Mouse (Mus musculus) neural tube, embryonic 14.5 days (tissue): ENCODE data around the gene Acsf2. TPM values are rescaled to one million over a fixed set of nuclear protein-coding genes. Genes with fewer than 3 reads are reported as not detected.

Experiments
- ATAC-seq: fragments of 200-750 bp; cut with Nextera tagmentation; 2 replicates; pipeline ENCODE4 v1.8.0; 2017; ENCODE audit warnings: low read depth, mild to moderate bottlenecking, moderate TSS enrichment, moderate library complexity
- H3K27ac ChIP-seq: fragments of 300-500 bp; sonication (generic); 2 replicates; pipeline ENCODE4 v1.5.1; 2014; ENCODE audit warnings: low read depth, mild to moderate bottlenecking, control low read depth, low read length, moderate library complexity, mixed read lengths
- H3K27me3 ChIP-seq: fragments of 300-500 bp; sonication (generic); 2 replicates; pipeline ENCODE4 v1.6.1; 2014; ENCODE audit warnings: low read length; ENCODE audit not compliant: control insufficient read depth, insufficient read depth
- H3K36me3 ChIP-seq: fragments of 300-500 bp; sonication (generic); 2 replicates; pipeline ENCODE4 v1.6.1; 2014; ENCODE audit warnings: low read length, mixed read lengths; ENCODE audit not compliant: control insufficient read depth, insufficient read depth
- H3K4me1 ChIP-seq: fragments of 300-500 bp; sonication (generic); 2 replicates; pipeline ENCODE4 v1.6.1; 2014; ENCODE audit warnings: low read length; ENCODE audit not compliant: control insufficient read depth, insufficient read depth
- H3K4me2 ChIP-seq: fragments of 300-500 bp; sonication (generic); 2 replicates; pipeline ENCODE4 v1.6.1; 2014; ENCODE audit warnings: mild to moderate bottlenecking, low read depth, low read length, control low read depth
- H3K4me3 ChIP-seq: fragments of 300-500 bp; sonication (generic); 2 replicates; pipeline ENCODE4 v1.5.1; 2014; ENCODE audit warnings: low read depth, low read length, control low read depth, mixed read lengths
- H3K9ac ChIP-seq: fragments of 300-500 bp; sonication (generic); replicated peaks from 2 replicates; pipeline ENCODE4 v1.6.1; 2014; ENCODE audit warnings: low read depth, mild to moderate bottlenecking, control low read depth, low read length, mixed read lengths
- H3K9me3 ChIP-seq: fragments of 300-500 bp; sonication (generic); 2 replicates; pipeline ENCODE4 v1.6.1; 2016; ENCODE audit warnings: low read length; ENCODE audit not compliant: control insufficient read depth
- WGBS: fragments of 180-500 bp; shearing (Covaris S2); extraction: QIAGEN DNeasy Blood & Tissue Kit; methylation state at CpG from one replicate; pipeline ENCODE4 v1.1.7; 2014; 5-methylcytosine and 5-hydroxymethylcytosine counted together
- polyA plus RNA-seq: library from polyadenylated mRNA; unstranded; fragments of >200 nt; fragmentation: Nextera tagmentation; extraction: Ambion mirVana; gene quantifications from 2 replicates; pipeline ENCODE4 v1.2.1, GENCODE M21; 2014

The Acsf2 gene
- polyA plus RNA-seq, 1 experiment from 2014 or later, result 2.0 TPM

DNA sequence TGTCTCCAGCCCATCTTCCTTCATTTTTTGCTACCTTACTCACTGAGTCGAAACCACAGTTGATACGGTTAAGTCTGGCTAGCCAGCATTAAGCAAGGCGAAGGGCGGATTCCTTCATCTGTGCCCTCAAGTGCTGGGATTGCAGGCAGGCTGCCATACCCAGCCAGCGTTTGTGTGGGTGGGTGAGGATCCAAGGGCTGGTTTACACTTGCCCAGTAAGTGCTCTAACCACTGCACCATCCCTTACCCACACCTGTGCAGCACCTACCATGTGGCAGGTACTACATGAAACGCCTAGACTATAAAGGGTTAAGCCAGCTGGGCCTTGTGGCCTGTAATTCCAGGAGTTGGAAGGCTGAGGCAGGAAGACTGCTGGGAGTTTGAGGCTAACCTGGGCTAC, 54.4 kb downstream of the Acsf2 start:
- Histone ChIP-seq H3K4me2 (no peak overlapping the region), H3K4me3 (no peak overlapping the region), H3K9ac (no peak overlapping the region), H3K36me3 (no peaks in the 10 kb centered on the region), H3K4me1 (peaks cover 6% of the 10 kb centered on the region), H3K9me3 (no peaks in the 10 kb centered on the region), H3K27ac (no peak overlapping the region), H3K27me3 (no peaks in the 10 kb centered on the region)
- 96% methylated on average over 6 of the region's 6 CpGs for WGBS
- no peak for ATAC-seq

DNA sequence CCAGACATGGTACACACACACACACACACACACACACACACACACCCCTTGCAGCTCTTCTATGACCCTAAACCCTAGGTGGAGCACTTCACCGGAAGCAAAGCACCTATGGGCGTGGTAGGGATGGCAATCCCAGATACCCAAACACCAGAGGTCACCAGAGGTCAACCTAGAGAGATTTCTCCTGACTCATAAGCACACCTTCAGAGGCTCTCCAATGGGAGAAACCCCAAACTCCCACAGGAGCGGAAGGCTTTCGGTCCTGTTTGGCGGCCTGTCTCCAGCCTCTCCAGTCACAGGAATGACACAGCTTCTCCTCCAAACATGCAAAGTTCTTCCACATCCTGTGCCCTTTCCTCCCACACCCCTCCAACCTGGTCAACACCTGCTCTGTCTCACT, 55.3 kb downstream of the Acsf2 start:
- no peak for ATAC-seq
- Histone ChIP-seq H3K27me3 (no peaks in the 10 kb centered on the region), H3K4me2 (no peak overlapping the region), H3K4me1 (peaks cover 6% of the 10 kb centered on the region), H3K27ac (no peak overlapping the region), H3K9me3 (no peaks in the 10 kb centered on the region), H3K4me3 (no peak overlapping the region), H3K36me3 (no peaks in the 10 kb centered on the region), H3K9ac (no peak overlapping the region)
- WGBS, result 94% methylated on average over 5 of the region's 5 CpGs

DNA sequence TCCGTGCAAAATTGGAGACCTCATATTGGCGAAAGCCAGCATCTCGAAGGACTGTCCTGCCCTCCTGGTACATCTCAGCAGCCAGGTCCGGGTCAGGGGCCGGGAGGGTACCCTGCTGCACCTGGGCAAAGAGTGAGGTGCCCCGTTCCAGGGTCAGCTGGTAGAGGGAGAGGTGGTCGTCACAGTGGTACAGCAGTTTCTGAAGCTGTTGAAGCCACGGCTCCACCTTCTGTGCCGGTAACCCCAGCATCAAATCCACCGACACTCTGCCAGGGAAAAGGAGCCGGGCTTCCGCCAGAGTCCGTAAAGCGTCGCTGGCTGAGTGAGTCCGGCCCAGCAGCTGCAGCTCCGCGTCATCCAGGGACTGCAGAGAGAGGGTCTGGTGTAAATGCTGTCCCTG, 57.2 kb downstream of the Acsf2 start:
- ATAC-seq, result no peak
- Histone ChIP-seq H3K27ac (no peak overlapping the region), H3K4me3 (no peak overlapping the region), H3K4me1 (peaks cover 6% of the 10 kb centered on the region), H3K9me3 (no peaks in the 10 kb centered on the region), H3K36me3 (no peaks in the 10 kb centered on the region), H3K27me3 (no peaks in the 10 kb centered on the region), H3K4me2 (no peak overlapping the region), H3K9ac (no peak overlapping the region)
- 41% methylated on average over 18 of the region's 18 CpGs for WGBS

DNA sequence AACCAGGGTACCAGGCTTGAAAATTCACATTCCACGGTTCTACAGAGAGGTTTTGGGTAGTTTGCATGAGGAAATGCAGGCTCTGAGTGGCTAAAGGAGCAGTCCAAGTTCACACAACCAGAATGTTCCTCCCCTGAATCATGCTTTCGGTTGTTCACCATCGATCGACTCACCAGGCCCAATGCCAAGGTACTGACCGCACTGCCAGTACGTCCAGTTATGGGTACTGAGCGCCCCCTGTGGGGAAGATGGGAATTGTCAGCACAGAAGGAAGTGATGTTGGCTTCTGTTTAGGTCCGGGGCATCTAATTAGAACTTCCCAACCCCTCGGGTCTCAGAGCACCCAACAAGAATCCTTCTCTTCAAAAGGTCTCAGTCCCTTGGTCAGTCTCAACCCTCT, 57.7 kb downstream of the Acsf2 start:
- Histone ChIP-seq H3K9me3 (no peaks in the 10 kb centered on the region), H3K4me1 (peaks cover 6% of the 10 kb centered on the region), H3K4me2 (no peak overlapping the region), H3K27me3 (no peaks in the 10 kb centered on the region), H3K4me3 (no peak overlapping the region), H3K36me3 (no peaks in the 10 kb centered on the region), H3K27ac (no peak overlapping the region), H3K9ac (no peak overlapping the region)
- no peak for ATAC-seq
- WGBS, result 37% methylated on average over 9 of the region's 9 CpGs

DNA sequence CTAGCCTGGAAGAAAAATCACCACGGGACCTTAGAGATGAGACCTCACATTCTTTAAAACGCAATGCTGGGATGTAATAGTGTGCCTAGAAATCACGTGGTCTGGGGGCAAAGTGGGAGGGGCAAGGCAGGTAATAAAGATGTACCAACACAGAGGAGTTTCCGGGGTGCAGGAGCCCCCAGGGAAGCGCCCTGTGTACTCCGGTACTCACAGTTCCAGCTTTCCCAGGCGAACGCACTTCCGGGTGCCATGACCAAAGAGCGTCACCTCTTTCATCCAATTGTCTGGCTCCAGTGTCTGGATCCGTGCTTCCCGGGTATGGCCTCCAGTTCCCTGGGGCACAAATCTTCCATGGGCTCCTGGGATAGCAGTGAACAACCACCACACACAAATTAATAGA, 58.3 kb downstream of the Acsf2 start:
- Histone ChIP-seq H3K9ac (no peak overlapping the region), H3K27me3 (no peaks in the 10 kb centered on the region), H3K4me1 (peaks cover 5% of the 10 kb centered on the region), H3K36me3 (no peaks in the 10 kb centered on the region), H3K4me2 (no peak overlapping the region), H3K27ac (no peak overlapping the region), H3K9me3 (no peaks in the 10 kb centered on the region), H3K4me3 (no peak overlapping the region)
- WGBS, result 82% methylated on average over 12 of the region's 12 CpGs
- ATAC-seq, result no peak

DNA sequence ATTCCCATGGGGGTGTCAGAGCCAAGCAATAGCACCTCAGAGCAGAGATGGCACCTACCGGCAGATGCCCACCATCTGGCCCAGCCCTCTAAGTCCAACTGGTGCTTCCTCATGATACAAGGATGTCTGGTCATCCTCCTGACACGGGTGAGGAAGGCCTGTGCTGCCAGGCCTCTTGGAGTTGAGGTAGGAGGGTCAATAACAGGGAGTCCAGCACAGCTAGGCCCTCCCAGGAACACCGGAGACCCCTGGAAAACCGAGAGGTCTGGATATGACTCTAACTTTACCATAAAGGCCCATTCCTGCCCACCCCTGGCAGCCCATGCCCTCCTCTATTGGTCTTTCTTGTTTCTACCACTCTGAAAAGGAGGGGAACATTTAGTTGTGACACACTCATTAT, 59.3 kb downstream of the Acsf2 start:
- H3K9ac ChIP-seq, result no peak overlapping the region
- H3K27ac ChIP-seq, result no peak overlapping the region
- no peaks in the 10 kb centered on the region for H3K27me3 ChIP-seq
- no peaks in the 10 kb centered on the region for H3K36me3 ChIP-seq
- WGBS, result 87% methylated on average over 4 of the region's 4 CpGs
- no peak overlapping the region for H3K4me2 ChIP-seq
- no peak for ATAC-seq
- H3K9me3 ChIP-seq, result no peaks in the 10 kb centered on the region
- no peaks in the 10 kb centered on the region for H3K4me1 ChIP-seq
- no peak overlapping the region for H3K4me3 ChIP-seq

DNA sequence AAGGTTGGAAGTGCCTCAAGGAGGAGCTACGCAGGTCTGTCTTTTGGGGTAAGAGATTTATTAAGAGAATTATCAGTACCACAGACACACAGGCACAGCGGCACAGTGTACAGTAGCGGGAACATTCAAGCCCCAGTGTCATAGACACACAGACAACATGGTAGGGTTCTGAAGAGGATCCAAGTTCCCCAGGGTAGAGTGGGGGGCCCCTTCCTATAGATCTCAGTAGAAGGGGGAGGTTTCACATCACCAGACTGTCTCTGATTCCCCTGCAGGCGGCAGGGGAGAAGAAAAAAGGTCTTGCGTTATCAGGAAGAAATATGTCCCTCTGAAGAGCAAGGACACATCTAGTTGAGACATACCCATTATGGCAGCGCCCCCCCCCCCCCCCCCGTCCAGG, 61.9 kb downstream of the Acsf2 start:
- no peaks in the 10 kb centered on the region for H3K36me3 ChIP-seq
- no peak for ATAC-seq
- H3K4me2 ChIP-seq, result no peak overlapping the region
- no peaks in the 10 kb centered on the region for H3K27me3 ChIP-seq
- no peaks in the 10 kb centered on the region for H3K4me1 ChIP-seq
- no peaks in the 10 kb centered on the region for H3K9me3 ChIP-seq
- H3K27ac ChIP-seq, result no peak overlapping the region
- H3K9ac ChIP-seq, result no peak overlapping the region
- WGBS, result 78% methylated on average over 7 of the region's 7 CpGs
- H3K4me3 ChIP-seq, result no peak overlapping the region

DNA sequence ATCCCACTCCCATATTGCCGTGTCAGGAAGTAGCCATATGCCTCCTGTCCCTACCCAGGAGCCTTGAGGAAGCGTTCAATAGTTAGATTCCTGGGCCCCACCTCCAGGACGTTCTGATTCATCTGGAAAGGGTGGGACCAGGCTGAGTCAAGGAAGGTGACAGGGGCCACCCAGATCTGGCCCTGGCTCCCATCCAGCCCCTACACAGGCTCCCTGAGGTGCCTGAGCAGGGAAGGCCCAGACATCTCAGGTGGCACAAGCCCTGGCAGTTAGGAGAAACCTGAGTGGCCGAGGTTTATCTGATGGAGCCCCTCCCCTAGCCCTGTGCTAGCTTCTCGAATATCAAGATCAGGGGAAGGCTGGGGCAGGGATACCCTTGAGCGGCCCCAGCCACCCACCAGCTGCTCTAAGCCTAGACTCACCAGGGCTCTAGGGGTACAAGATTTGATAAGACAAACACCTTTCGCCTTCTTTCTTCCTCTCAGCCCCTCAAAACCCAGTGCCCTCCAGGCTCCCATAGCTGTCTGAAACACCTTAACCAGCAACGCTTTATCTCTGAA, 62.9 kb downstream of the Acsf2 start:
- no peak for ATAC-seq
- WGBS, result 71% methylated on average over 8 of the region's 8 CpGs
- Histone ChIP-seq H3K4me3 (no peak overlapping the region), H3K9me3 (no peaks in the 10 kb centered on the region), H3K4me2 (no peak overlapping the region), H3K4me1 (no peaks in the 10 kb centered on the region), H3K36me3 (no peaks in the 10 kb centered on the region), H3K9ac (no peak overlapping the region), H3K27me3 (no peaks in the 10 kb centered on the region), H3K27ac (no peak overlapping the region)

DNA sequence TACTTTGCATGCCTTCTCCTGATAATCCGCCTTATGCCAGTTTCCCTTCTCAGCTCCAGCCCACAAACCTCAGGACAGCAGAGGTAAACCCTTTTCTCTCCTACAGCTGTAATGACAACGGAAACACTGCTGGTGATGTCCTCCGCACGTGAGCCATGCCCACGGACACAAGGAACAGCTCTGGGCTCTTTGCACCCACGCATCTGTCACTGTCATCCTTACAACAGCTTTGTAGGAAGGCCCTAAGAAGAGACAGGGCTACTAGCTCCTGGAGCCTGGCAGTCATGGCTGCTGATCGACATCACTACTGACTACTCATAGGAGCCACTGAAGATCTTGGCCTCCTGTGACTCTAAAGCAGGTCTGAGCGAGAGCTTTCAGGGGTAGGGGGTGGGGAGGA, 68.5 kb downstream of the Acsf2 start:
- no peak overlapping the region for H3K27ac ChIP-seq
- H3K27me3 ChIP-seq, result no peaks in the 10 kb centered on the region
- no peaks in the 10 kb centered on the region for H3K36me3 ChIP-seq
- H3K9me3 ChIP-seq, result no peaks in the 10 kb centered on the region
- no peak for ATAC-seq
- no peak overlapping the region for H3K9ac ChIP-seq
- no peak overlapping the region for H3K4me3 ChIP-seq
- no peak overlapping the region for H3K4me2 ChIP-seq
- no peaks in the 10 kb centered on the region for H3K4me1 ChIP-seq
- WGBS, result 78% methylated on average over 8 of the region's 8 CpGs

DNA sequence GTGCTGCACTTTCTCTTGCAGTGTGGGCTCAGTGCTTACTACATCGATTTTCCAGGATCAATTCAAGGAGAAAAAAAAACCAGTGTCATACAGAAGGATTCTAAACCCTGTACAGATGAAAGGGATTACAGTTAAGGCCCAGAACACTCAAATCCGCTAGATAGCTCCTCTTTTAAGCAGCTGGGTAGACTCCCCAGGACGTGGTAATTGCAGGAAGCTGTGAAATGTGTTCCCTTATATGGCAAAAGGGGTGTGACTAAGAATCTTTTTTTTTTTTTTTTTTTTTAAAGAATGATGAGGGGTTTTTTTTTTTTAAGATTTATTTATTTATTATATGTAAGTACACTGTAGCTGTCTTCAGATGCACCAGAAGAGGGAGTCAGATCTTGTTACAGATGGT, 72.8 kb downstream of the Acsf2 start:
- ATAC-seq, result no peak
- no peak overlapping the region for H3K27ac ChIP-seq
- no peak overlapping the region for H3K4me3 ChIP-seq
- WGBS, result 52% methylated on average over 3 of the region's 3 CpGs
- no peaks in the 10 kb centered on the region for H3K9me3 ChIP-seq
- no peaks in the 10 kb centered on the region for H3K36me3 ChIP-seq
- H3K4me1 ChIP-seq, result no peaks in the 10 kb centered on the region
- no peak overlapping the region for H3K9ac ChIP-seq
- H3K27me3 ChIP-seq, result no peaks in the 10 kb centered on the region
- H3K4me2 ChIP-seq, result no peak overlapping the region
